Mouse (Mus musculus) left cerebral cortex, adult 11 months (tissue): Measurements from ENCODE around the gene Zfp868.
"Not testable (repeated sequence)": the region's sequence is repeated elsewhere in the genome, so short reads cannot be mapped to it uniquely, and the experiment has no call there.

Experiments used
- DNase-seq: peaks from one replicate; pipeline ENCODE4 v3.0.0; 2022; ENCODE audit warnings: low spot score

The Zfp868 gene

DNA sequence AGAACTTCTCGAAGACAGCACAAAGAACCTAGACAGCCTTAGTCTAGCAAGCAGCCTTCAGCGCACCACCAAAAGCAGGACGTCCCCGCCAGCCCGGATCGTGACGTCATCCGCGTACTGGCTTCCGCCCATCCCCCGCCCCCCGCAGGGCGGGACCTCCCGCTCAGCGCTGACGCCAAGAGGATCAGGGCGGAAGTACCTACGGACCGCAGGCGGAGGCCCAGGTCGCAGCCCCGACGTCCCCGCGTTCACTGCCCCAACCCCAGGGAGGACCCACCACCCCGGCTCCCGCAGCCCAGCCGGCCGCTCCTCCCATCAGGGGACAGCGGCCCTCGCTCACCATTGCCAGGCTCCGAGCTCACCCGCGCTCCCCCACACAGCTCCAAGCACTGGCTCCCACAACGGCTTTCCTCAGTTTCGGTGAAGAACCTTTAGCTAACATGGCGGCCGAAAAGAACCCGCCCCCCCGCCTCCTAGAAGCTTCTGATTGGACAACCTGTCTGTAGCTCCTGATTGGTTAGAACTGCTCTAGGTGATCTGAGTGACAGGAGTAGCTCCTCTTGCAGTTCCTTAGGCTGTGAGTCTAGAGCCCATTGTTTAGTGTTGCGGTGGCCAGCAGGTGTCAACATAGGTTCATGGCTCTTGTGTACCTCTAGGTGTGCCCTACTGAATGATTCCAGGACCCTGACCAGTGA, at the start of gene Zfp868:
Zfp868 (minus strand) TSS at position 454 of the 695 bp plus-strand sequence.
- DNase-seq, result peak; percentile 95

DNA sequence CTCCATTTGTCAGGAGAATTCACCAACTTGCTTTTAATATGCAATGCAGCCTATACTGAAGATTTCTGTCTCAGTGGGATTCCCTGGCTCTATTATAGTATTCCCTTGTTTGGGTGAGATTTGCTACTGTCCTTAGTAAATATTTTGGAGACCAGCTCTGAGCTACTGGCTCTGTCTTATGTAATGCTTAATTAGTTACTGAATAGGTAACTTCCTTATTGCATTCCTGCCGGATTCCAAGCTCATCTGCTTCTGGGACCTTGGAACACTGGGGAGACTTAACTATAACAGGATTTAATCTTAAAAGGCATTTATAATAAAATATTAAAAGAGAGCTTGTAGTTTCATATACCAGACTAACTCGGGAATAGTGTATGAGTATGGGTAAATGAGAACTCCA, 39.7 kb upstream of the Zfp868 start:
- DNase-seq, result not testable (repeated sequence)

DNA sequence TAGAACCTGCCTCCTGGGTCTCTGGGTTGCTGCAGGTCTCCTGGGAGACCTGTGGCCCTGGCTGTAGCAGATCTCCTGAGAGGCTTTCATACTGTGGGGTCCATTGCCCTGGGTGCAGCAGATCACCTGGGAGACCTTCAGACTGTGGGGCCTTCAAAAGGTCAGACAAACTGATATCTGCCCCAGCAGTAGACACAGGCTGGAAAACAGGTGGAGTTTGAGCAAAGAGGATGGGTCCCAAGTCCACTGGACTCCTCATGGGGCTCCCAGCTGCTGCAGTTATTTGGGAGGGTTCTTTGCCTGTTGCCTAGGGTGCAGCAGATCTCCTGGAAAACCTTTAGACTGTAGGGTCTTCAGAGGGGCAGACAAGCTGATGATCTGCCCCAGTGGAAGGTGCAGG, 35.9 kb upstream of the Zfp868 start:
- DNase-seq, result no peak

DNA sequence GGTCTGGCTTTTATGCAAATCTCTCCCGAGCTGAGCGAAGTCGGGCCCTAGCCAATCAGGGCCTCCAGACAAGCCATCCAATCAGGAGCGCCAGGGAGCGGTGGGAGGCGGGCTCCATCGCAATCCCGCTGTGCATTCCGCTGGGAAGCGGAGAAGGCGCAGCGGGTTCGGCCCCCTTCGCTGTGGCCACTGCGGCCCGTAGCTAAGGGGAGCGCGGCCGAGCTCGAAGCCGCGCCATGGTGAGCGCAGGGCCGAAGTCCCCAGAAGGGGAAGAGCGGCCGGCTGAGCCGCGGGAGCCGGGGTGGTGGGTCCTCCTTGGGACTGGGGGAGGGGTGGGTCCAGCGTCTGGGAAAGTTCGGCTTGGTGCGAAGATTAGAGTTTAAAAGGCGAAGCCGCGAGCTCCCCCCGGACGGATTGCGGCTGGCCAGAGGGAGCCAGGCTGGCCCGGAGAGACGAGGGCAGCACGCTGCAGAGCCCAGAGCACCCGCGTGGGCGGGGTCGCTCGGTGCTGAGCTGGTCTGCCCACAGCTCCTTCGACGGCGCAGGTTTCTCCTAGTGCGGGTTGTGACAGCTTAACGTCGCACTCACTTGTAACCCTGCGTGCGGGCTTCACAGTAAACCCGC, 29.1 kb upstream of the Zfp868 start, which contains the start of gene Zfp964:
Zfp964 (plus strand) TSS at position 122 of the 624 bp plus-strand sequence.
- peak; percentile 87 for DNase-seq

DNA sequence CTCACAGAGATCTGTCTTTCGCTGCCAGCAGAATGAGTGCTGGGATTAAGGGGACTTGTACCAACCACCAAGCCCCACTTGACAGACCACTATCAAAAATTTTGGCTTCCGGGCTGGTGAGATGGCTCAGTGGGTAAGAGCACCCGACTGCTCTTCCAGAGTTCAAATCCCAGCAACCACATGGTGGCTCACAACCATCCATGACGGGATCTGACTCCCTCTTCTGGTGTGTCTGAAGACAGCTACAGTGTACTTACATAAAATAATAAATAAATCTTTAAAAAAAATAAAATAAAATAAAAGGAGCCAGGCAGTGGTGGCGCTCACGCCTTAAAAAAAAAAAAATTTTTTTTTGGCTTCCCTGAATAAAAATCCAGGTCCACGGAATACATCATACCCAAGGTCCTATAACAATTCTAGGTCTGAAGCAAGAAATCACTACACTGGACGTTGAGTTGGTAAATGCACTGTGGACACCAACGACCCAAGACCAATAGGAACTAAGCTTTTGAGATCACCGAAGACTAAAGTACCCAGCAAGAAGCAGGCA, 28.5 kb upstream of the Zfp868 start:
- DNase-seq, result no peak

DNA sequence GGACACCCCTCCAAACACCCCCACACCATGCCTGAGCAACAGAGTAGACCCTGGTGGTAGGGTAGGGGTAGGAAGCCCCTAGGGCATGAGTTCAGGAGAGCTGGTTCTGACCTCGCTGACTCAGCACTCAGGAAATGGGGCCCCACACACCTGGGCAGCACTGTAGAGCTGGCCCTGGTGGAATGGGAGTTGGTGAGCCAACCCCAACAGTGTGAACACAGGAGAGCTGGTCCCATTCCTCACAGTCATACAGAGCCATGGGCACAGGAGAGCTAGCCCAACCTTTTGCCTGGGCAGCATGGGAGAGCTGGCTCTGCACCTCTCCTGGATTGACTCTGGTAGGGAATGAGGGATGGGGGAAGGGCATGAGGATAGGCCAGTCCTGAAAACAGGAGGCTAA, 7.3 kb downstream of the Zfp868 start:
- no peak for DNase-seq

DNA sequence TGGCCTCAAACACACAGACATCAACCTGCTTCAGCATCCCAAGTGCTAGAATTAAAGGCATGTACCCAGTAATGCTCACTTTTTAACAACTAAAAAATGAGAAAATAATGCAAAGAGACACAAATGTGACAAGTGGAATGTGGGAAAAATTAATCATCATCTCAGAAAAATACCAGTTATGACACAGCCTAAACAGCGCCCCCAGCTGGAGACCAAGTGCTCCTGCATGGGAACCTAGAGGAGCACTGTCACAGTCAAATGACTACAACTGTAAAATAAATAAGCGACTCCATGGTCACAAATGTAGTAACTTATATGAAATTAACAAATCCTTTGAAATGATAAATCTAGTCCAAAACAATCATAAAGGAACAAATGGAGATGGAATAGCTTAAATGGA, 10.7 kb downstream of the Zfp868 start:
- no peak for DNase-seq

DNA sequence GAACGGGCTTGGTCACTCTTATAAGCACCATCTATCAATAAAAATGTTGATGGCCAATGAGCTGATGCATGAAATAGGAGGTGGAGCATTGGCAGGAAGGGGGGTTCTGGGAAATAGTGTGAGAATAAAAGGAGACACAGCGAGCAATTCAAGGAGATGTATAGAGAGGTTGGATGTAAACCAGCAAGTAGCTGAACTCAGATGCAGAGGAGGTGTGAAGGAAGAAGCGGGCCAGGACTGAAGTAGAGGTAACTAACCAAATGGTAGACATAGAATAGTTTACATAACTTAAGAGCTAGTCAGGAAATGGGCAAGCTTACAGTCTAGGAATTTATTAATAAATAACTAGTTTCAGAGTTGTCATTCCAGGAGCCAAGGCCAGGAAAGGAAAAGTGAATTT, 27.8 kb downstream of the Zfp868 start:
- DNase-seq, result not testable (repeated sequence)

DNA sequence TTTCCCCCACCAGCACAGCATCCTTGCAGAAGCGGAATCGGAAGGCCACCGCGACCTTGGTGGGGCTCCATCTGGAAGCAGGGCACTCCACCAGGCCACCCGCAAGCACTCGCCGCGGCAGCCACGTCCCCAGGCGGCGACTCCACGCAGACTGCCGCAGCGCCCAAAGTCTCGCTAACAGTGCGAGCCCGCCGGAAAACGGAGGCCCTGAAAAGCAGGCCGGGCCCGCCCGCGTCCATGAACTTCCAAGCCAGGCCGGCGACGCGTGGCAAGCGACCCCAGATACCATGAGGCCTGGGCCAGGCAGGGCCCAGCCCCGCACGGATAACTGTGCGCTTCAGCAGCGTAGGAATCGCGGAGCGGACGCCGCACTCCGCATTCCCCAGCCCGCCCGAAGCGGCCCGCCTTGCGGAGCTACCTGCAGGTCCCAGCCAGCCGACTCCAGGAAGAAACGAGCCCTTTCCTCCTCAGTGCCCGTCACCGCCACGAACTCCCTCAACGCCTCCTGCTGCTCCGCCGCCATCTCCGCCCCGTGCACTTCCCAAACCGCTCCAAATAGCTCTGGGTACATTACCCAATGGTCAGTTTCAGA, 40.6 kb downstream of the Zfp868 start:
- DNase-seq, result no peak

DNA sequence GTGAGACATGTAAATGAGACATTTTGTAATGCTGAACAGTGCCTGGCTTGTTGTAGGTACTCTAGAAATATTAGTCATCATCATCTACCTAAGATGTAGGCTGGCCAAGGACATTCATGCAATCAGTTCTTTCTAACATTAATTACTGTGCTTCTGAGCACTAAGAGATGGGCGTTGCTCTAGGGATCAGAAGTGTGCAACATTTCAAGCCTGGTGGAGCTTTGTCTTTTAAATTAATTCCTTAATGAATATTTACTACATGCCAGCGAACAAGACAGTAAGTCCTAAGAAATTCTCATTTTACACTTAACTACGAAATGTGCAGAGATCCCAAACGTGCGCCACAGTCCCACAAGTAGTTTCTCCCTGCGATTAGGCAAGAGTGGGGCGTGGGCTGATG, 41.1 kb downstream of the Zfp868 start:
- not testable (repeated sequence) for DNase-seq
